Mouse (Mus musculus): ENCODE data around the gene Lmx1a. TPM values are rescaled to one million over a fixed set of nuclear protein-coding genes. Genes with fewer than 3 reads are reported as not detected.

The Lmx1a gene
- polyA plus RNA-seq, 1 experiment from 2014 or later: 1.5 TPM

DNA sequence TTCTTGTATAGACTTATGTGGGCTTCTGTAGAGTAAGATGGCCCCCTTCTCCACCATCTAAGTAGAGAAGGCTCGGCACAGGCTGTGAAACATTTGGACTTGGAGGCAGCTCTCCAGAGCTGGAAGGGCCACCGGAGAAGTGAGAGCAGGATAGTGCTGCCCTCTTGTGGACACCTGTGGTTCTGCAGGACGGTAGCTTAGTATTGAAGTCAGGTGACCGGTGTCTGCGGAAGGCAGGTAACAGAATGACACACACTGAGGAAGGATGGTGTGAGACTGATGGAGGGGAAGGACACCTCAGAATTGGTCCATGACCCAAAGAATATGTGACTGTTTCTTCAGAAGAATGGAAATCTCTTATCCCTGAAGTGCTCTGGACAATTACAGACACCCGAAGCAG is 19.2 kb upstream of the Lmx1a start:
- Histone ChIP-seq H3K4me3 (replicated peaks; ENCODE audit: low read length) (no peak overlapping the region), H3K27ac (ENCODE audit: low read length) (no peak overlapping the region), H3K9me3 (ENCODE audit: control insufficient read depth, low read length) (no peaks in the 10 kb centered on the region), H3K4me2 (ENCODE audit: low read length) (no peak overlapping the region), H3K36me3 (ENCODE audit: control insufficient read depth, insufficient read depth) (no peaks in the 10 kb centered on the region), H3K27me3 (replicated peaks; ENCODE audit: control insufficient read depth, insufficient read depth, low read length) (peaks cover 6% of the 10 kb centered on the region), H3K4me1 (replicated peaks; ENCODE audit: control insufficient read depth, insufficient read depth, low read length) (no peaks in the 10 kb centered on the region), H3K9ac (replicated peaks; ENCODE audit: low read depth, low read length) (no peak overlapping the region)
- ATAC-seq: no peak
- 29% methylated on average over 6 of the region's 6 CpGs for WGBS

- Histone ChIP-seq H3K27me3 (replicated peaks; ENCODE audit: control insufficient read depth, insufficient read depth, low read length) (peaks cover 6% of the 10 kb centered on the region), H3K36me3 (ENCODE audit: control insufficient read depth, insufficient read depth) (no peaks in the 10 kb centered on the region), H3K4me2 (ENCODE audit: low read length) (no peak overlapping the region), H3K9me3 (ENCODE audit: control insufficient read depth, low read length) (no peaks in the 10 kb centered on the region), H3K4me1 (replicated peaks; ENCODE audit: control insufficient read depth, insufficient read depth, low read length) (no peaks in the 10 kb centered on the region), H3K9ac (replicated peaks; ENCODE audit: low read depth, low read length) (no peak overlapping the region), H3K4me3 (replicated peaks; ENCODE audit: low read length) (no peak overlapping the region), H3K27ac (ENCODE audit: low read length) (no peak overlapping the region)
- WGBS: 19% methylated on average over 17 of the region's 17 CpGs
- ATAC-seq: no peak
Observed at GRCm38 (mm10) chr1:167672433-167672987, 16.5 kb upstream of the Lmx1a start.

DNA sequence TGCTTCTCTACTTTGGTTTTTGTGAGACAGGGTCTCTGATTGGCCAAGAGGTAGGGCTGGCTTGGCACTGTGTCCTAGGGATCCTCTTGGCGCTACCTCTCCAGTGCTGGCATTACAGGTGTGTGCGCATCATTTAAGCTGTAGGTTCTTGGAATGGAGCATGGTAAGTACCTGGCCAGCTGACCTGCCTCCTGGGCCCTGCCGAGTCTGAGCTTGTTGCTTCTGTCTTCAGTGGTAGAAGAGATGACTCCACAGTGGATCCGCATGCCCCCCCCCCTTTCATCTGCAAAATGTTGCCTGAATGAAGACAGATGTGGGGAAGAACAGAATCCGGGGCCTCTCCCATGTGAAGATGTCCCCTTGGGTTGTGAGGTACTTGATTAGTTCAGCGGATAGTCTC is 10.0 kb upstream of the Lmx1a start:
- no peak overlapping the region for H3K9ac ChIP-seq (replicated peaks; ENCODE audit: low read depth, low read length)
- H3K4me2 ChIP-seq (ENCODE audit: low read length): no peak overlapping the region
- H3K27ac ChIP-seq (ENCODE audit: low read length): no peak overlapping the region
- H3K36me3 ChIP-seq (ENCODE audit: control insufficient read depth, insufficient read depth): no peaks in the 10 kb centered on the region
- H3K27me3 ChIP-seq (replicated peaks; ENCODE audit: control insufficient read depth, insufficient read depth, low read length): no peaks in the 10 kb centered on the region; the same call in 1 of the 2 replicates
- H3K4me1 ChIP-seq (replicated peaks; ENCODE audit: control insufficient read depth, insufficient read depth, low read length): no peaks in the 10 kb centered on the region
- ATAC-seq: no peak
- no peak overlapping the region for H3K4me3 ChIP-seq (replicated peaks; ENCODE audit: low read length)
- WGBS: 94% methylated on average over 6 of the region's 6 CpGs
- peaks cover 2% of the 10 kb centered on the region; the same call in 1 of the 2 replicates for H3K9me3 ChIP-seq (ENCODE audit: control insufficient read depth, low read length)

- peak overlapping the region; percentile 48 for H3K4me3 ChIP-seq (replicated peaks; ENCODE audit: low read length)
- WGBS: 1% methylated on average over 8 of the region's 8 CpGs
- H3K27me3 ChIP-seq (replicated peaks; ENCODE audit: control insufficient read depth, insufficient read depth, low read length): peaks cover 55% of the 10 kb centered on the region
- peaks cover 19% of the 10 kb centered on the region for H3K4me1 ChIP-seq (replicated peaks; ENCODE audit: control insufficient read depth, insufficient read depth, low read length)
- no peak for ATAC-seq
- no peak overlapping the region for H3K9ac ChIP-seq (replicated peaks; ENCODE audit: low read depth, low read length)
- H3K36me3 ChIP-seq (ENCODE audit: control insufficient read depth, insufficient read depth): no peaks in the 10 kb centered on the region
- no peak overlapping the region for H3K27ac ChIP-seq (ENCODE audit: low read length)
- peaks cover 4% of the 10 kb centered on the region for H3K9me3 ChIP-seq (ENCODE audit: control insufficient read depth, low read length)
- peak overlapping the region; percentile 78; the same call in 1 of the 2 replicates for H3K4me2 ChIP-seq (ENCODE audit: low read length)
Observed at GRCm38 (mm10) chr1:167688001-167688346, 1.1 kb upstream of the Lmx1a start.

GRCm38 (mm10) chr1:167688347-167689231 is 448 bp upstream of the Lmx1a start:
- H3K27ac ChIP-seq (ENCODE audit: low read length): no peak overlapping the region
- ATAC-seq: peak; percentile 65

GRCm38 (mm10) chr1:167689262-167690137 is 463 bp downstream of the Lmx1a start:
- Histone ChIP-seq H3K9ac (replicated peaks; ENCODE audit: low read depth, low read length) (no peak overlapping the region; the same call in 1 of the 2 replicates), H3K9me3 (ENCODE audit: control insufficient read depth, low read length) (peaks cover 3% of the 10 kb centered on the region), H3K27me3 (replicated peaks; ENCODE audit: control insufficient read depth, insufficient read depth, low read length) (peaks cover 67% of the 10 kb centered on the region), H3K36me3 (ENCODE audit: control insufficient read depth, insufficient read depth) (no peaks in the 10 kb centered on the region), H3K4me3 (replicated peaks; ENCODE audit: low read length) (peak overlapping the region; percentile 48), H3K4me1 (replicated peaks; ENCODE audit: control insufficient read depth, insufficient read depth, low read length) (peaks cover 19% of the 10 kb centered on the region), H3K27ac (ENCODE audit: low read length) (no peak overlapping the region), H3K4me2 (ENCODE audit: low read length) (peak overlapping the region; percentile 78)
- ATAC-seq: peak; percentile 46
- under 1% methylated on average over 36 of the region's 36 CpGs for WGBS

More at GRCm38 (mm10) chr1:167688347-167689231, 448 bp upstream of the Lmx1a start:
- under 1% methylated on average over 94 of the region's 98 CpGs for WGBS
- peaks cover 19% of the 10 kb centered on the region for H3K4me1 ChIP-seq (replicated peaks; ENCODE audit: control insufficient read depth, insufficient read depth, low read length)
- peak overlapping the region; percentile 78 for H3K4me2 ChIP-seq (ENCODE audit: low read length)
- H3K36me3 ChIP-seq (ENCODE audit: control insufficient read depth, insufficient read depth): no peaks in the 10 kb centered on the region
- peaks cover 59% of the 10 kb centered on the region for H3K27me3 ChIP-seq (replicated peaks; ENCODE audit: control insufficient read depth, insufficient read depth, low read length)
- H3K9ac ChIP-seq (replicated peaks; ENCODE audit: low read depth, low read length): peak overlapping the region; percentile 46
- peak overlapping the region; percentile 48 for H3K4me3 ChIP-seq (replicated peaks; ENCODE audit: low read length)
- H3K9me3 ChIP-seq (ENCODE audit: control insufficient read depth, low read length): peaks cover 4% of the 10 kb centered on the region

GRCm38 (mm10) chr1:167690138-167690710 is 1.2 kb downstream of the Lmx1a start:
- Histone ChIP-seq H3K4me2 (ENCODE audit: low read length) (no peak overlapping the region), H3K27ac (ENCODE audit: low read length) (no peak overlapping the region), H3K36me3 (ENCODE audit: control insufficient read depth, insufficient read depth) (no peaks in the 10 kb centered on the region), H3K4me3 (replicated peaks; ENCODE audit: low read length) (no peak overlapping the region), H3K9me3 (ENCODE audit: control insufficient read depth, low read length) (no peaks in the 10 kb centered on the region), H3K27me3 (replicated peaks; ENCODE audit: control insufficient read depth, insufficient read depth, low read length) (peaks cover 74% of the 10 kb centered on the region), H3K4me1 (replicated peaks; ENCODE audit: control insufficient read depth, insufficient read depth, low read length) (peaks cover 19% of the 10 kb centered on the region), H3K9ac (replicated peaks; ENCODE audit: low read depth, low read length) (no peak overlapping the region)
- ATAC-seq: no peak
- WGBS: 1% methylated on average over 17 of the region's 17 CpGs

- Histone ChIP-seq H3K4me3 (replicated peaks; ENCODE audit: low read length) (no peak overlapping the region), H3K27ac (ENCODE audit: low read length) (no peak overlapping the region), H3K9ac (replicated peaks; ENCODE audit: low read depth, low read length) (no peak overlapping the region), H3K9me3 (ENCODE audit: control insufficient read depth, low read length) (no peaks in the 10 kb centered on the region), H3K4me1 (replicated peaks; ENCODE audit: control insufficient read depth, insufficient read depth, low read length) (peaks cover 19% of the 10 kb centered on the region), H3K4me2 (ENCODE audit: low read length) (no peak overlapping the region), H3K36me3 (ENCODE audit: control insufficient read depth, insufficient read depth) (no peaks in the 10 kb centered on the region), H3K27me3 (replicated peaks; ENCODE audit: control insufficient read depth, insufficient read depth, low read length) (peaks cover 76% of the 10 kb centered on the region)
- no peak for ATAC-seq
- WGBS: 3% methylated on average over 21 of the region's 21 CpGs
Observed at GRCm38 (mm10) chr1:167690716-167691550, 1.9 kb downstream of the Lmx1a start.

Measured in forebrain, embryonic 16.5 days (tissue).